Mouse (Mus musculus) spleen, postnatal 4 days (tissue): ENCODE measurements around the gene Borcs6.
A peak's percentile ranks its signal among the peaks of the same experiment; 100 is the strongest.

Experiments
- DNase-seq, 2 experiments: peaks; one replicate each; pipeline ENCODE4 v3.0.0; 2022; ENCODE audit warnings: low spot score in 2 of 2

Gene Borcs6

DNA sequence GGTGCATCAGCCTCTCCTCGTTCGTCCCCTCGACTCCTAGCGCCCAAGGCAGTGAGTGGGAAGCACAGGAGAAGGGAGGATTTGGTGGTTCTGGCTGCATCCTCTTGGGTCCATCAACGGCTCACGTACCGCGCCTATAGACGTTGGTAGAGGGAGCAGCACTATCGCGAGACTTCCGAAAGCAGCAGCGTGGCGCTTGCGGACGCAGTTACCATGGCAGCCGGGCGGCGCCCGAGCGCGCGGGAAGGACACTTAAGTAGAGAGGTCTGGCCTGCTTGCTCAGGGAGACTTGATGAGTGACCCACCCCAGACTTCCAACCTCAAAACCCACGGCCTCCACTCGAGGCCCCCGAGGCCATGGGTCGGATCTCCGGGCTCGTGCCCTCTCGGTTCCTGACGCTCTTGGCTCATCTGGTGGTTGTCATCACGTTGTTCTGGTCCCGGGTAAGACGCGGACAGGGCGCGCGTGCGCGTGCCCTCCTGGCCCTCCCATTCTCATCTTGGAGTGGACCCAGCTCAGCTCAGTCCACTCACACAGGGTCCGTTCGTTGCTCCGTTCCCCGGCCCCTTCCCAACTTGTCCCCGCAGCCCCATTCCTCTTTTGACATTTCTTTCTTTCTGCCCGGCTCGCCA lies 11.2 kb downstream of the Borcs6 start, which contains the start of gene Tmem107:
Gene Tmem107, plus strand, starts transcription at position 217 of the 633 bp plus-strand sequence.
- peak; percentile 93 to 96 for DNase-seq

DNA sequence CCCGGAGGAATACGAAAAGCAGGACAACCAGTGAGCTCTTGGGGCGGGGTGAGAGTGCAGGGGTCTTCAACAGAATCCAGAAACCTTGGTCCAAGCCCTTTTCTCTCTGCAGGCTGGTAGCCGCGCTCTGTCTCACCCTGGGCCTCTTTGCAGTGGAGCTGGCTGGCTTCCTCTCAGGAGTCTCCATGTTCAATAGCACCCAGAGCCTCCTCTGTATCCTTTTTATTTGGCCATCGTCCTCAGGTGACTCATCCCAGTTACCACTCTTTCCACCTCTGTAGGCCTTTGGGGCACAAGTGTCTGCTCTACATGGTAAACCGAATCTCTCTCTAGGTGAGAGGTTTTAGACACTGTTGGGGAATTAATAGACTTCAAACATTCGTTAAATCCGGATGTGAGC lies 11.7 kb downstream of the Borcs6 start:
- no peak for DNase-seq

DNA sequence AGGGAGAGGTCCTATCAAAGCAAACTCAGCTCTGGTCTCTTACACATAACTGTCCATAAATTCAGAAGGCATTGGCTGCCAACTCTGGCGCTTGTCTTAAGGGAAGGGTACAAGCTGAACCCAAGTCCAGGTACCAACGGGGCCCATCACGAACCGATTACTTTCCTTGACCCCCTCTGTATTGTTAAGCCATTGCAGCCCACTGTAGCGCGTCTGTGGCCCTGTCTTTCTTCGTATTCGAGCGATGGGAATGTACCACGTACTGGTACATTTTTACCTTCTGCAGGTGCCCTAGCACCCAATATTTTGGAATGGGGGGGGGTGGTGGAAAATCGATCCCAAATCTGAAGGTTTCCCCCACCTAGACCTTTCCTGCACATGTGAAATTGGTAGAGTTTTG lies 12.7 kb downstream of the Borcs6 start:
- no peak for DNase-seq

DNA sequence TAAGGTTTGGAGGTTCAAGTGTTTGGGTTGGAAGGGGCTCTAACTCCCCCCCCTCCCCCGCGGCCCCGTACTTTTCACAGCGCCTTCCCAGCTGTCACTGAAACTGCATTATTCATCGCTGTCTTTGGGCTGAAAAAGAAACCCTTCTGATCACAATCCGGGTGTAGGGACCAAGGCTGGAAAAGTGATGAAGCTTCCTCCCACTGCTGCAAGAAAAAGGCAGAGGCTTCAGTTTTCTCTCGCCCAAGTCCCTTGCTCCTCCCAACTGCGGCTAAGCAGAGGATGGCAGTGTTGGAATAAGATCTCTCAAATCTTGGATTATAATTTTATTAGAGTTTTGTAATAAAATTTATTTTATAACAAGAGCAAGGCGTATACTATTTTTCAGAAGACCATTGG lies 13.1 kb downstream of the Borcs6 start:
- DNase-seq, result no peak

DNA sequence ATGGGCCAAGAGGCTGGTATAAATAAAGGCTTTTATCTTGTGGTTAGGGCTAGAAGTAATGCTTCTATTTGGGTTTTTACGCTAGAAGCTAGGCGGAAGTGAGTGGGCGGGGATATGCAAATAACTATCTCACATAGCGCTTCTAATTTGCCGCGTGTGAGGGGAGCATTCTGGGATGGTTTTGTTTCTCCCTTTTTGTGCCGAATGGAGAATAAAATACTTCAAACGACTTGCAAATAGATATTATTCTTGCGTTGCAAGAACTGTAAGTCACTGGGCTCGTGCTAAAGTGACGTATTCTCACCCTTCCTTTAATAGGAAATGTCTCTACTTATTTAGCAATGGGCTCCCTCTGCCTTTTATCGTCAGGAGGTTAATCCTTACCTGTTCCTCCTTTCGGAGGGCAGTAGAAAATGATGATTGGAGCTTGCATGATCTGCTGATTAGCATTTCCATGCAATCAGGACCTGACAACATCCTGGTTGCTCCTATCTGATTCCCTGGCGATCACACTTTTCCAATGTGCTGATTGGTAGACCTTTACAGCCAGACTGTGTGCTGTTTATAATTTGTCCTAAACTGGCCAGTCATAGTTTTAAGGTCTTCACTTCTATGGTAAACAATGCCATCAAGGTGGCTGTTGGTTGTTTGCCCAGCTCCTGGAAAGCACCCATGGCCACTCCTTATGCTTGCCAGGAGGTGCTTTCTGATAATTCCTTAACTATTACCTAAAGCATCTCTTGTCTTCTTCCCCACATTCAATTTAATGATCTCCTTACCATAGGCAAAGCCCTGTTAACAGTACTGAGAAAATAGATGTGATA lies 13.8 kb downstream of the Borcs6 start:
- DNase-seq, result peak; percentile 84 to 87

DNA sequence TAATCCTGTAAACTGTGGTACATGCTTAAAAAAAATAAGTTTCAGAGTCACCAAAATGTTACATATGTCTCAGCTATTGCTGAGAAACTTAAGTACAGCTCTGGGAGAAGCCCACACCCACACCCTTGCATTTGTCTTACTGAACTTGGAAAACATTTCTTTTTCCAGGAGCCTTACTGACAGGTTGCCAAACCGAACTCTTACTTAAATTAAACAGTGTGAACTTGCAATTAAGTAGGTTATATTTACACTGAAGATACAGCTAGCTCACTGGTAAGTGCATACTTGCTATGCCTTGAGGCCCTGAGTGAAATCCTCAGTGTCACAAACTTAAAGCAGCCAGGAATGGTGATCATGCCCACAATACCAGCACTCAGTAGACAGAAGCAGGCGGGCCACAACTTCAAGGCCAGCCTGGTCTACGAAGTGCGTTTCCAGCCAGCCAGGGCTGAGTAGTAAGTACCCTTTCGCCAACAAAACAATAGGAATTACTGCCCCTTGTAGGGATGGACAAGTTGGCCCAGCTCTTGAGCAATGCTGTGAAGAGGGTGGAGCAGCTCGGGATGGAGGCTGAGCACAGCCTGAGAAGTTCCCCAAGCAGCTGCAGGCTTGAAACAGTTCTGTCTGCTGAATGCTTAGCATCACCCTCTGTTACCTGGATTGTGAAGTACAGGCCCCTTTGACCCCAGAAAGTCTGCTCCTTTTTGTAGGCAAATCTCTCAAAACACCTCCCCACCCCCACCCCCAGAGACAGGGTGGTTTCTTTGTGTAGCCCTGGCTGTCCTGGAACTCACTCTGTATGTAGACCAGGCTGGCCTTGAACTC lies 14.6 kb downstream of the Borcs6 start:
- no peak for DNase-seq

DNA sequence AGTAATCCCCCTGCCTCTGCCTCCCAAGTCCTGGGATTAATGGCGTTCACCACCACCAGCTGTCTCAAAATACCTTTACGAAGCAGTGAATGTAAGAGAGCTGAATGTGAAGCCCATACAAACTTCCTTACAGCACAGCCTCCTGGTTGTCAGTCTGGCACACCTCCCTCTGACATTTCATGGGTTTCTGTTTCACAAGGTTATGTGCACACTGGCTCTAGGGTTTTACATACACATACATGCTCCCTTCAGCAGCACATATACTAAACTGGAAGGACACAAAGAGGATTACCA lies 15.2 kb downstream of the Borcs6 start:
- no peak for DNase-seq

DNA sequence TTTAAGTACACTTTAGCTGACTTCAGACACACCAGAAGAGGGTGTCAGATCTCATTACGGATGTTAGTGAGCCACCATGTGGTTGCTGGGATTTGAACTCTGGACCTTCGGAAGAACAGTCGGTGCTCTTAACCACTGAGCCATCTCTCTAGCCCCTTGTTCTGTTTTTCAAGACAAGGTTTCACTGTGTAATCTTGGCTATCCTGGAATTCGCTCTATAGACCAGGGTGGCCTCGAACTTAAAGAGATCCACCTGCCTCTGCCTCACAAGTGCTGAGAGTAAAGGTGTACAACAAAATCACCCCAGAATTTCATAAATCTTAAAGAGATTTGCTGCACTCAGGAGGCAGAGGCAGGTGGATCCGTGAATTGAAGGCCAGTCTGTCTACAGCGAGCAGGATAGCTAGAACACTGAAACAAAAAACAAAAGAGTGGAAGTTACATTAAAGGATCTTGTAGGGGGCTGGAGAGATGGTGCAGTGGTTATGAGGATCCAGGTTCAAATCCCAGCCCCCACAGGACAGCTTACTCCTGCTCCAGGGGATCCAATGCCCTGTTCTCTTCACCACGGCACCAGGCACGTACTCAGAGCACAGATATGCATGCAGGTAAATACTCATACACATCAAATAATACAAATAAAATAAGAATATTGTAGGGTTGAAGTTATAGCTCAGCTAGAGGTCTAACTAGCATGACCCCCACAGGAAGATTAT lies 16.4 kb downstream of the Borcs6 start:
- DNase-seq, result no peak

DNA sequence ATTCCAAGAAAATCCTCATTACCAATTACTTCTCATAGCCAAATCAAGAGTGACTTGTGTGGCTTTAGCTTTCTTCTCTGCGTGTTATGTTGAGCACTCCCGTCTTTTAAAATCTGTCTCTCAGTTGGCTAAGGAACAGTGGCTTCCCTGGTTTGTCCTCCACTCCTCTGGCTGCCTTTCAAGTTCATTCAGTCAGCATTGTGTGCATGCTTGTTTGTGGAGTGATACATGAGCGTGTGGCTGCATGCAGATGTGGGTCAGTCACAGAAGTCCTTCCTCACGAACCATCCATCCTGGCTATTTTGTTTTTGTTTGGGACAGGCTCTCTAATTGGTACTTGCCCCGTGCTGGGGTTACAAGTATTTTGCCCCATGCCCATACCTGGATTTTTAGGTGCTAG lies 17.1 kb downstream of the Borcs6 start:
- DNase-seq, result no peak

DNA sequence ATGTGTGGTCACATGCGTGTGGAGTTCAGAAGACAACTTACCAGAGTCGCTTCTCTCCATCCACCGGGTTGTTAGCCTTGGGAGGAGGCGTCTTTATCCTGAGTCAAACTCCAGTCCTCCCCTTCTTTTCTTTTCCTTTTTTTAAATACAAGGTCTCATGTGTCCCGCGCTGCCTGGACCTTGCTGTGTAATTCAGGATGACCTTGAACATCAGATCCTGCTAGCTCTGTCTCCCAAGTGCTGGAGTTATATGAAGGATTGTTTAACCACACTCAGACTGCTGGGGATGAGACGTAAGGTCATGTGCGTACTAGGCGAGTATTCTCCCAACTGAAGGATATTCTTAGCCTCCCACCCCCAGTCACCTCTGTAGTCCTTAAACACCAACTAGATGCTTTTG lies 17.8 kb downstream of the Borcs6 start:
- DNase-seq, result no peak

DNA sequence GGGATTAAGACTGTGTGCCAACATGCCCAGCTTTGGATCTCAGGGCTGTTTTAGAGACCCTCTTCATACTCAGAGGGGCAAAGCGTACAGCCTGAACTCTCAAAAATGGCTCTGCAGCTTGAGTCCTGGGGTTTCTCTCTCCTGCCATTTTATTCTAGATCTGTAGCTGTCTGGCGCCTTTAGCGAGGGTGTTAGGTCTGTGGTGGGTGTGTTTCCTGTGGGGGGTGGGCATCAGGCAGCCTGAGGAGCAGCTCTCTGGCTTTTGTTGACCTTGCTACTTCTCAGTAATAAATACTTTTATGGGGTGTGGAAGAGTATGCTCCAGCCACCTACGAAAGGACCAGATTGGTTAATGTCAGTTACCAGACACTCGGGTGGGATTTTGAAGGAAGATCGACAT lies 18.5 kb downstream of the Borcs6 start:
- no peak for DNase-seq

DNA sequence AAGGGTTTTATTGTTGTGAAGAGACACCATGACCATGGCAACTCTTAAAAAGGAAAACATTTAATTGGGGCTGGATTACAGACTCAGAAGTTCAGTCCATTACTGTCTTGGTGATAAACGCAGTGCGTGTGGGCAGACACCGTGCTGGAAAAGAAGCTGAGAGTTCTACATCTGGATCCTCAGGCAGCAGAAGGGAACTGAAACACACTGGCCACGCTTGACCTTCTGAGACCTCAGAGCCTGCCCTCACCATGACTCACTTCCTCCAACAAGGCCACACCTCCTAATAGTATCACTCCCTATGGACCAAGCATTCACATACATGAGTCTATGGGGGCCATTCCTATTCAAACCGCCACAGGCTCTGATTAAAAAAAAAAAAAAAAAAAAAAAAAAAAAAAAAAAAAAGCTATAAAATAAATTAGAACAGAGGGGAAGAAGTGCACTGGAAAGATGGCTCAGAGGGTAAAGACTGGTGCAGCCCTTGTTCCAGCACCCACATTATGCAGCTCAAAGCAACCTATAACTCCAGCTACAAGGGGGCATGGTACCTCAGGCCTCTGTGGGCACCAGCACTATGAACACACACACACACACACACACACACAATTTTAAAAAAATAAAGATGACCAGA lies 19.4 kb downstream of the Borcs6 start:
- no peak for DNase-seq

DNA sequence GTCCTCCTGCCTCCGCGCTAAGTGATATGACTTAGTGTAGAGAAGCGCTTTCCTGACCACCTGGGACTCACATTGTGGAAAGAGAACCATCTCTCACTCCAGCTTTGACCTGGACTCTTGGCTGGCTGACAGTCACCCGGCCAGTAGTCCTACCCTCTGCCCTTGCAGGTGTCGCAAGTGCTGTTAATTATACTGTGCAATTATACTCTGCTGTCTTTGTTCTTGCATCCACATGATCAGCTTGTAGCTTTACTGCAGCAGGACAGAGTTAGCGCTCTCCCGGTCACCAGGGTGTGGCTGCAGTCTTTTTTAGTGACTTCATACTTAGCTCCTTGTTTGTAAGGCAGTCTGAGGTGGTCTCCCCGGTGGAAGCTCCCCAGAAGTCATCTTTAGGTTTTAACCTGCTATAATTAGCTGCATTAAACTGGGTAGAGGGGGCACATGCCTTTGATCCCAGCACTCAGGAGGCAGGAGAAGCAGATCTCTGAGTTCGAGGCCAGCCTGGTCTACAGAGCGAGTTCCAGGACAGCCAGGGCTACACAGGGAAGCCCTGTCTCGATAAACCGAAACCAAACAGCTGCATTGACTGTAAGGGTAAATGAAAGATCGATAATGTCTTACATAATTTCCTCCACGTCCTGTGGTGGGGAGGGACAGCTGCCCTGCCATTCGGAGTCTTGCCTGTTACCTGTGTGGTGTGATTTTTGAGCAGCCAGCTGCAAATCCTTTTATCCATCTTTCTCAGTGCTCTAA lies 20.8 kb downstream of the Borcs6 start:
- no peak for DNase-seq

DNA sequence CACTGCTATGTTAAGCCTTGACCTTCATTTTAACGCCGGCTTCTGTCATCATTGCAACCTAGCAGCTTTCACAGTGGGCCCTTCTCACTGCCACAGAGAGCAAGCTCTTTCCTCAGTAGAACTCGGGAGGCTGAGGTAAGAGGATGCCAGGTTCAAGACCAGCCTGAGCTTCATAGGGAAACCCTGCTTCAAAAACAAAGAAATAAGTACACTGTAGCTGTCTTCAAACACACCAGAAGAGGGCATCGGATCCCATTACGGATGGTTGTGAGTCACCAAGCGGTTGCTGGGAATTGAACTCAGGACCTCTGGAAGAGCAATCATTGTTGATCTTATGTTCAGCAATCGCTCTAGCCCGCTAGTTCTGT lies 21.3 kb downstream of the Borcs6 start:
- no peak for DNase-seq

DNA sequence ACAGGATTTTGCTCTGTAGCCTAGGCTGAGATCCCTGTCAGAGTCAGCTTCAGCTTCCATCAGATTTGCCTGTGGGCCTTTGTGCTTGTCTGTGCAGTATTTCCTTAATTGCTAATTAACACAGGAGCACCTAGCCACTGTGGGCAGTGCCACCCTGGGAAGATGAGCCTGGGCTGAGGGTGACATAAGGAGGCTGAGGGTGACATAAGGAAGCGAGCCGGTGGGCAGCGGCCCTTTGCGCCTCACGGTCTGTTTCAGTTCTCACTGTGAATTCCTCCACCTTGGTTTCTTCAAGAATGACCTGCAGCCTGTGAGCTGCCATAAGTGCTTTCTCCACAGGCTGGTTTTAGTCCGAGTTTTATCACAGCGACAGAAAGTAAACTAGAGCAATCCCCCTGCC lies 22.1 kb downstream of the Borcs6 start:
- peak in 1 of 2 experiments; percentile 58 for DNase-seq

DNA sequence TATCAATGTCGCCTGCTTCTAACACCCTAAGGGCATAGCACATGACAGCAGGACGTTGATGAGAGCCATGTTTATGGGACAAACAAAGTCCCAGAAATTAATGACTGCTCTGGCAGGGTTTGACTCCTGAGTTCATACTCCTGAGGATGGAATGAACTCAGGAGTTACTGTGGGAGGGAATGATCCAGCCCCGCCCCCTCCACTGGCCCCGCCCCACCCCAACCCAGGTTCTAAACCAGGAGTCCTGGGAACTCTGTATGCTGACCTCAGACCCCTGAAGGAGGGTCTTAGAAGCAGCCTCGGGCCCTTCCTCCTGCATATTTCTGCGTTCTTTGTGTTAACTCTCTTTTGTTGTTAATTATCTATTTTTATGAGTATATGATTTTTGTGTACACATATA lies 26.1 kb downstream of the Borcs6 start:
- DNase-seq, result no peak

DNA sequence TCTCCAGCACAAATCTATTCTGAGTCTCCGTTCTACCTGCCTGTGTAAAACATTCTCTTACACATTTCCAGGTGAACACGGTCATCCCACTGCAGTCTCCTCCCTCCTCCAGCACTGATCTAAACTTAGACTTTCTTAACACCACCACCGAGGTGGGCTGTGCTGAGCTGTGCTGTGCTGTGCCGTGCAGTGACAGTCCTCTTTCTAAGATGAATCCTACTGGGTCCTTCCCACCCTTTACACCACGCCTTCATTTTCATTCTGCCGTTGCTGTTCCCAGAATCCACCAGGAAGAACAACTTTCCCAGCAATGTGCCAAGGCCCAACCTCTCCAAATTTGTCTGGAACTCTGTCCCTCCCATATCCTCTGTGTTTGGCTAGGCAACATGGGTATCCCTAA lies 26.9 kb downstream of the Borcs6 start:
- no peak for DNase-seq

DNA sequence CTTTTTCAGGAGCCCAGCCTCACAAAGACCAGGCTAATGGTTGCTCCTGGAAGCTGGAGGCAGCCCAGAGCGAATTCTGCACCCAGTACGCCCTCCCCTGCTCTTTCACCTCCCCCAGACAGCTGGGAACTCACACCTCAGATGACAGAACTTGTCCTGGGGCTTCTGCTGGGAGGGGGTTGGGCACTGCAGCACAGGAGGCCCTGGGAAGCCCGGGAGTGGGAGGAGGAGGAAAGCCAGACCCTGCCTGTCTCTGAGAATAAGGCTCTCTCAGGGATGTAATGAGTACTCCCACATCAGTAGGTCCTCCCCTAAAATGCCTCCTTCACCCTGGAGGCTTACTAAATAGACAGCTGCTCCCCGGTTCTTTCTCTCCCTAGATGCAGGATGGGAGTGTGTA lies 27.6 kb downstream of the Borcs6 start:
- peak in 1 of 2 experiments; percentile 55 for DNase-seq

DNA sequence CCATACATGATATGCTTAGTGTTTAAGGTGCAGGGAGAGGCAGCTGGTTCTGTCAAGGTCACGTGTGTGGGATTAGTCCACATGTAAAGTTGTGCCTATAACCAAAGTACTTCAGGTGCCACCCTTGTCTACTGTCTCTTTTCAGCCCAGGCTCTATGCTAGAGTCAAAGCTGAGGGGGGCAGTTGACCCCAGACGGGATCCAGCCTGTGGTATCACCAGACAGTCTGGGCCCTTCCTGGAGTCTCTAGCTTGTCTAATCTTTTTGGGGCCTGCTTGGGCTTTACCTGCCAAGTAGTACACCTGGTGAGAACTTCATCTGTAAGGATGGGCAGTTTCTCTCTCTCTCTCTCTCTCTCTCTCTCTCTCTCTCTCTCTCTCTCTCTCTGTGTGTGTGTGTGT lies 28.1 kb downstream of the Borcs6 start:
- peak in 1 of 2 experiments; percentile 54 for DNase-seq

DNA sequence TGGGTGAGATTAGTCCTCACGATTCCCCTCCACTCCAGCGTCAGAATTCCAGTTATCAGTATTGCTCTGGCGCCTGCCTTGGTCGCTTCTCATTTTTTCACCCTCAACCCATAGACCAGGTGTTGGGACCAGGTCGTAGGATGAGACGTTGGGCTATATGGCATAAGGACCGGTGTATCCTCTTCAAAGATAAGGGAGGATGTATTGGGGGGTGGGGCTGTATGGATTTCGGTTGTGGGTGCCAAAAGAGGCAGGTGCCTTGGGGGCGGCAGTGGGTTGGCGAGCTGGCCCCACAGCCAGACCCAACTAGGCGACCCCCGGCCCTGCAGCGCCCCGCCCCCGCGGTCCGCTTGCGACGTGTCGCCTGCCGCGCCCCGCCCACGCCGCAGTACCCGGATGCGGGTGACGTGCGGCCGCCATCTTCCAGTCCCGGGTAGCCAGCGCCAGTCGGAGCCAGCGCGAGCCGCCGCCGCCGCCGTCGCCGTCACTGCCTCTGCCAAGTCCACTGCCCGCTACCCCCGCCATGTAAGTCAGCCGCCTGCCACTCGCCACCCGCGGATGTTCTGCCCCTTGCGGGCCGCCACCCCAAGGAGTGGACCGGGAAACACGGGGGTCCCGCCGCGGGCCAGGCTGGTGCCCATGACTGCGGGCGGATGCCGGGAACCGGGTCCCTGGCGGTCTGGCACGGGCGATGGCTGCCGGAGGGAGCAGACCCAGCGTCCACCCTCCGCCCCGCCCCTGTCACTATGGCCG lies 28.8 kb downstream of the Borcs6 start, which contains the start of gene Vamp2:
Gene Vamp2, plus strand, starts transcription at position 388 of the 753 bp plus-strand sequence.
- peak; percentile 84 to 95 for DNase-seq
